Mouse (Mus musculus) gastrocnemius, postnatal 10 days (tissue): Measurements from ENCODE around the gene Pde10a. TPM values are rescaled to one million over a fixed set of nuclear protein-coding genes. Genes with fewer than 3 reads are reported as not detected.

Experiments
- DNase-seq: peaks from one replicate; pipeline ENCODE4 v3.0.0; 2021; ENCODE audit warnings: mixed read lengths
- total RNA-seq, 2 experiments: library from RNA; stranded (reverse); gene quantifications; 2 replicates each; pipeline ENCODE4 v1.2.3; 2021

Gene Pde10a
- total RNA-seq, 2 experiments from 2014 or later: 5.7 to 7.4 TPM

- peak; percentile 17 for DNase-seq
These were observed 984 bp downstream of the Pde10a start for GRCm38 (mm10) chr17:8525971-8526740.

- no peak for DNase-seq
These were observed 1.7 kb downstream of the Pde10a start for GRCm38 (mm10) chr17:8526815-8527261.

- no peak for DNase-seq
These were observed 3.5 kb downstream of the Pde10a start for GRCm38 (mm10) chr17:8528641-8529040.

GRCm38 (mm10) chr17:8532609-8533008, 7.4 kb downstream of the Pde10a start:
- DNase-seq: no peak

GRCm38 (mm10) chr17:8533828-8534227, 8.7 kb downstream of the Pde10a start:
- DNase-seq: no peak

- DNase-seq: no peak
These were observed 11.3 kb downstream of the Pde10a start for GRCm38 (mm10) chr17:8536522-8536921.

GRCm38 (mm10) chr17:8538102-8538501, 12.9 kb downstream of the Pde10a start:
- DNase-seq: no peak

- DNase-seq: no peak
These were observed 16.9 kb downstream of the Pde10a start for GRCm38 (mm10) chr17:8541974-8542538.

- no peak for DNase-seq
These were observed 21.2 kb downstream of the Pde10a start for GRCm38 (mm10) chr17:8546366-8546765.

GRCm38 (mm10) chr17:8548733-8549132, 23.6 kb downstream of the Pde10a start:
- DNase-seq: no peak

GRCm38 (mm10) chr17:8551641-8552040, 26.5 kb downstream of the Pde10a start:
- DNase-seq: no peak

- DNase-seq: no peak
These were observed 27.3 kb downstream of the Pde10a start for GRCm38 (mm10) chr17:8552346-8553035.

- DNase-seq: no peak
These were observed 28.4 kb downstream of the Pde10a start for GRCm38 (mm10) chr17:8553601-8554000.

- no peak for DNase-seq
These were observed 29.0 kb downstream of the Pde10a start for GRCm38 (mm10) chr17:8554219-8554618.

- DNase-seq: no peak
These were observed 30.6 kb downstream of the Pde10a start for GRCm38 (mm10) chr17:8555785-8556184.

GRCm38 (mm10) chr17:8556223-8556622, 31.1 kb downstream of the Pde10a start:
- no peak for DNase-seq

GRCm38 (mm10) chr17:8557926-8558325, 32.8 kb downstream of the Pde10a start:
- DNase-seq: no peak

- no peak for DNase-seq
These were observed 37.1 kb downstream of the Pde10a start for GRCm38 (mm10) chr17:8562101-8562885.

- DNase-seq: no peak
These were observed 37.7 kb downstream of the Pde10a start for GRCm38 (mm10) chr17:8562886-8563280.

- DNase-seq: no peak
These were observed 41.7 kb downstream of the Pde10a start, which contains the start of gene Gm17087 for GRCm38 (mm10) chr17:8566850-8567249. Gene Gm17087, minus strand, starts transcription at chr17:8566950.

GRCm38 (mm10) chr17:8573542-8574260, 48.5 kb downstream of the Pde10a start:
- no peak for DNase-seq

- DNase-seq: no peak
These were observed 55.2 kb downstream of the Pde10a start for GRCm38 (mm10) chr17:8580360-8580759.
